Mouse (Mus musculus): ENCODE data around the gene Pdzd7.

DNA sequence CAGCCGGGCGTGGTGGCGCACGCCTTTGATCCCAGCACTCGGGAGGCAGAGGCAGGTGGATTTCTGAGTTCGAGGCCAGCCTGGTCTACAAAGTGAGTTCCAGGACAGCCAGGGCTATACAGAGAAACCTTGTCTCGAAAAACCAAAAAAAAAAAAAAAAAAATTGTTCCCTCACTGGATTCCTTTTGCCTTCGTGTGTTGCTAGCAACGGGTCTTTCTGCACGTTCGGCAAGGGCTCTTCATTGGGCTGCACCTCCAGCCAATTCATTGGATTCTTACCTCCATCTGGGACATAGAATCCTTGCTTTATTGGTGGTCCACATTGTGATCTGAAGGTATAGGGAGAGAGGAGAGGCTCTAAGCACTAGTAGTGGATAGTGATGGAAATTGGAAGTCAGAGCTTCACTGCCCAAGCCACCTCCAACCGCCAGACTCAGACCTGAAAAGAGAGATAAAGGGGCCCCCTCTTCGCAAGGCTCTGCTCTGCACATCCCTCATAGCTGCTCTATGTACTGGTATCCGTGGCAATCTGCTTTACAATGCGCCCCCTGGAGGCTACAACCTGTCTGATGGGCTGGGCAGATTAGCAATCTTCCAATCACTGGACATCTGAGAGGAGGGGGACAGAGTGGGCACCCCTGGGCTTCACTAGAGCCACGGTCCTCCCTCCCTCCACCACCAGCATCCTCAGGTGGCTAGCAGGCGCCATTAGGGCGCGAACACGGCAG is 18.2 kb upstream of the Pdzd7 start:
- no peak for TF ChIP-seq CHD2 (IDR thresholded peaks at IDR 0.05; ENCODE audit: low read depth, low read length)
- no peak for TF ChIP-seq MAFK (IDR thresholded peaks at IDR 0.05; ENCODE audit: insufficient read depth, low read depth, low read length)
